Mouse (Mus musculus): ENCODE measurements at regions not wholly inside any gene's neighbourhood (a gene's known extent, or its start where the extent isn't known, plus 50 kb on each side); places are given as distances from the start of the nearest gene placed in this dataset.

DNA sequence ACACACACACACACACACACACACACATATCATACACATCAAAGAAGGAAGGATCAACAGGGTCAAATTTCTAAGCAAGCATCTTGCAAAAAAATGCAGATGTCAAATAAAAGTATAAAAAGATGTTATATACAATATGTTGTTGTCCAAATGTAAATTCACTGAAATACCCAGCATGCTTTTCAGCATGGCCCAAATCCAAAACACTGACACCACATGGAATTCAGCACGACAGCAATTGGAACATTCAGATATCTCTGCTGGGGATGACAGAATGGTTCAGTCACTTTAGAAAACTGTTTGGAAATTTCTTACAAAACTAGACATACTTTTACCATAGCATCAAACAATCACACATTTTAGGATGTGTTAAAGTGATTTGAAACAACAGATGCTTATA, 339.6 kb downstream of the Pdha2 start:
- Histone ChIP-seq H3K4me2 (no peak overlapping the region), H3K27ac (replicated peaks) (no peak overlapping the region), H3K9me3 (no peaks in the 10 kb centered on the region), H3K4me1 (replicated peaks) (no peaks in the 10 kb centered on the region), H3K4me3 (no peak overlapping the region), H3K9ac (no peak overlapping the region), H3K27me3 (no peaks in the 10 kb centered on the region), H3K36me3 (no peaks in the 10 kb centered on the region)
- 83% methylated on average over 1 of the region's 1 CpGs for WGBS
- no peak for ATAC-seq (ENCODE audit: low read depth)

DNA sequence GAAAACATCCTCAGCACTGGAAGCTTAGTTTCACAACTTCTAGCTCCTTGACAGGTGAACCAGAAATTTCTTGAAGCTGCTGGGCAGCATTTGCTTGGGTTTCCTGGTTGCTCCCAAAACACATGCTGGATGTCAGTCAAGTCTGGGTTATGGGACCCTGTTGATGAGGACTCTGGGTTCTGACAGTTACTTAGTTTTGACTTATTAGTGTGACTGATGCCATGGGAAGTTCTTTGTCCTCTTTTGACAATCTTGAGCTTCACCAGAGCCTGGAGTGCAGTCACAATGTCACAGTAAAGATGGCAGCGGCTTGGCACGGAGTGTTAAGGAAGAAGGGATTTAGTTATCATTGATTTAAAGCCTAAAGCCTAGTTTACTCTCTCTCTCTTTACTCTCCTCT, 340.9 kb downstream of the Pdha2 start:
- Histone ChIP-seq H3K4me2 (no peak overlapping the region), H3K4me3 (no peak overlapping the region), H3K36me3 (no peaks in the 10 kb centered on the region), H3K9ac (no peak overlapping the region), H3K27me3 (no peaks in the 10 kb centered on the region), H3K9me3 (no peaks in the 10 kb centered on the region), H3K27ac (replicated peaks) (no peak overlapping the region), H3K4me1 (replicated peaks) (no peaks in the 10 kb centered on the region)
- no peak for ATAC-seq (ENCODE audit: low read depth)
- WGBS = 100% methylated on average over 2 of the region's 2 CpGs

DNA sequence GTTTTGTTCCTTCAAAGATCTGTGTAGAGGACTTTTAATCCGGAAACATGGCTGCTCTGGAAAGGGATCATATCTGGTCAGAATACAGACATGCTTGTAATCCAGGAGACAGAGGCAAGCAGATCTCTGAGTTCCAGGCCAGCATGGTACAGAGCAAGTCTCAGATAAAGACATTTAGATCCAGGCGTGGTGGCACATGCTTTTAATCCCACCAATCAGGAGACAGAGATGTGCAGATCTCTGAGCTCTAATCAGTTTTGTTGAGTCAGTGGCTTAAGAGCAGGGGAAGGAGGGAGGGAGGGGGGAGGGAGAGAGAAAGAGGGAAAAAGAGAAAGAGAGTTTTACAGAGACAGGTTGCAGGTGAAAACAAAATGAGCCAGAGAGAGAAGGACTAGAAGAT, 372.0 kb downstream of the Pdha2 start:
- Histone ChIP-seq H3K27me3 (no peaks in the 10 kb centered on the region), H3K4me2 (no peak overlapping the region), H3K27ac (replicated peaks) (no peak overlapping the region), H3K4me1 (replicated peaks) (no peaks in the 10 kb centered on the region), H3K4me3 (no peak overlapping the region), H3K9ac (no peak overlapping the region), H3K36me3 (no peaks in the 10 kb centered on the region), H3K9me3 (no peaks in the 10 kb centered on the region)
- WGBS = 72% methylated on average over 2 of the region's 2 CpGs
- ATAC-seq (ENCODE audit: low read depth) = no peak

DNA sequence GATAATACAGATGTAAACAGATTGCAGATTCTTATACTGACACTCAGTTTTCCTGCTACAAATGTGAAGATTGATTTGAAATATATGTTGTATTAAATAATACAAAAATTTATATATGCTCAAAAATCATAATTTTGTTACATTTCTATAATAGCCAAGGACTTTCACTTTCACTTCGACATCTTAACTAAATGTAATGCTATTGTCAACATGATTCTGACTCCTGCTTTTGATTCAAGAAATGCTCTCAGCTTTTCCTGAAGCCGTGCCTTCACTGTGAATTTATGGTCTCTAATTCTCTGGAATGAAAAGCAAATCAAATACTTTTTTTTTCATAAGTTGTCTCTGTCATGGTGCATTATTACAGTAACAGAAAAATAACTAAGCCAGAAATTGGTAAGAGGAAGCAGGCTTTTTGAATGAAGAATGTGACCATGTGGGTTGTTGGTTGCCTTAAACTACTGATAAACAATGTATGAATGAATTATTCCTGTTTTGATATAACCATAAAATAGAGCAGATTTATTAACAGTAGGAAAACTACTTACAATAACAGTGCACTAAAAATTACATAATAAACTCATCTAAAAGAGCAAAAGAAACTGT, 374.1 kb downstream of the Pdha2 start:
- Histone ChIP-seq H3K9me3 (no peaks in the 10 kb centered on the region), H3K27ac (replicated peaks) (no peak overlapping the region), H3K4me1 (replicated peaks) (no peaks in the 10 kb centered on the region), H3K36me3 (no peaks in the 10 kb centered on the region), H3K4me2 (no peak overlapping the region), H3K4me3 (no peak overlapping the region), H3K9ac (no peak overlapping the region), H3K27me3 (no peaks in the 10 kb centered on the region)
- WGBS = 67% methylated on average over 2 of the region's 2 CpGs
- no peak for ATAC-seq (ENCODE audit: low read depth)

DNA sequence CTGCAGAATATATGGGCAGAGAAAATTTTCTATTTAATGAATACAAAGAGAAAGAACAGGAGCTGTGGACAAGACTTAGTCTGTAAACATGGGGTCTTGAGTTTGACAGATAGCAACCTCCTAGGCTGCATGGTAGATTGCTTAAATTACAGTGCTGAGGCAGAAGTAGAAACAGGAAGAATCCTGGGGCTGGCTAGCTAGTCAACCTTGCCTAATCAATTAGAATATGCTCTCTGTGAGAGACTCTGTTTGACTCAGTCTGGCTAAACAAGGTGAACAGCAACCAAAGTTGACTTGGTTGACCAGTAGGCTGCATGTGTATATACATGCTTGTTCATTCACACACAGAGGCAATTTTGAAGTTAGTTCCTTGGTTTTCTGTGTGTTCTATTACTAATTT, 390.9 kb downstream of the Pdha2 start:
- Histone ChIP-seq H3K9me3 (no peaks in the 10 kb centered on the region), H3K4me1 (replicated peaks) (no peaks in the 10 kb centered on the region), H3K36me3 (no peaks in the 10 kb centered on the region), H3K4me3 (no peak overlapping the region), H3K27ac (replicated peaks) (no peak overlapping the region), H3K27me3 (no peaks in the 10 kb centered on the region), H3K9ac (no peak overlapping the region), H3K4me2 (no peak overlapping the region)
- no peak for ATAC-seq (ENCODE audit: low read depth)

DNA sequence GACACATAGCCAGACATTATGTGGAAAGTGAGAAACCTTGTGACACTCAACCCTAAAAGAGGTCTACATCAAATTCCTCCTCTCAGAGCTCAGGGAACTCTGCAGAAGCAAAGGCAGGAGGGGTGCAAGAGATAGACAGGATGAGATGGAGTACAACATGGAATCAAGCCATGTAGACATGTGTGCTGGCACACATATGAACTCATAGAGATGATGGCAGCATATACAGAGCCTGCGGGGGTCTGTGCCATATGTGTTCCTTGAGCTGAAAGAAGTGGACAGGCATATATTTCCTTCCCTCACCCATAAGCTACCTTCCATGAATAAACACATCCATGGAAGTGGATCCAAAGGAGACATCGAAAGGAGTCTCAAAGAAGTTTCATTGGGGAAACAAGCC, 406.6 kb downstream of the Pdha2 start:
- ATAC-seq (ENCODE audit: low read depth) = no peak
- Histone ChIP-seq H3K27me3 (no peaks in the 10 kb centered on the region), H3K36me3 (no peaks in the 10 kb centered on the region), H3K9me3 (no peaks in the 10 kb centered on the region), H3K9ac (no peak overlapping the region), H3K27ac (replicated peaks) (no peak overlapping the region), H3K4me3 (no peak overlapping the region), H3K4me2 (no peak overlapping the region), H3K4me1 (replicated peaks) (no peaks in the 10 kb centered on the region)
- WGBS = 95% methylated on average over 2 of the region's 2 CpGs

DNA sequence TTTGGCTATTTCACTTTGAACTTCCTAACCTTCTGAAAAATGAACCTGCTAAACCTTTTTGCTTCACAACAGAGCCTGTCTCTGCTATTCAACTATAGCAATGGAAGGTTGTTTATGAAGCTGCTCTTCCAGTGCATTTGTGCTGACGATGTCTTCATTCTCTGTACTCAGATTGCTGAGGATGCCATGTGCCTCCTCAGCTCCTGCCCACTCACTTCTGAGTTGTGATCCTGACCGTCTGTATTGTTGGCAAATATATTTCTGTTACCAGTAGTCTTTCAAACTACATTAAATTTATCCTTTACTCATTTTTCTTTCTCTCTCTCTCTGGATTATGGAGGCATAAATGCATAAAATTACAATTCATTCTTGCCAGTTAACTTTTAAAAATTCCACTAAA, 419.2 kb downstream of the Pdha2 start:
- no peak for ATAC-seq (ENCODE audit: low read depth)
- H3K9ac ChIP-seq = no peak overlapping the region
- WGBS = 92% methylated on average over 2 of the region's 2 CpGs
- H3K27ac ChIP-seq (replicated peaks) = no peak overlapping the region
- no peaks in the 10 kb centered on the region for H3K27me3 ChIP-seq
- H3K9me3 ChIP-seq = no peaks in the 10 kb centered on the region
- H3K4me1 ChIP-seq (replicated peaks) = no peaks in the 10 kb centered on the region
- no peaks in the 10 kb centered on the region for H3K36me3 ChIP-seq
- no peak overlapping the region for H3K4me3 ChIP-seq
- H3K4me2 ChIP-seq = no peak overlapping the region

DNA sequence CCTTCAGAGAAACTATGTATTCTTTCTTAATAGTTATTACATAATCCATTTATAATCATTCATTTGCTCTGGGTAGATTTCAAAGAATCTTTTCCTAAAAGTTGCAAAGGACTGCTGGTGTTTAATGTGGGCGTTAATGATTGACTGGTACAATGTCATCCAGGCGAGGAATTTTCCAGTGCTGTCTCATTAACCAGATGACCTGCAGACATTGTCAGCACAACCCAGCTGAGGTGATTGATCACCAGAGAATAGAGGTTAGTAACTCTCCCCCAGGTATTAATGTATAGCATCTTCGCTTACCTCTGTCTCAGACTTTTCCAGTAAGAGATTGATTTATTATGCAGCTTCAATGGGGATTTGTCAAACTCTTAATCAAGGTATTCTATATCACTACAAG, 426.5 kb downstream of the Pdha2 start:
- ATAC-seq (ENCODE audit: low read depth) = no peak
- no peaks in the 10 kb centered on the region for H3K27me3 ChIP-seq
- no peaks in the 10 kb centered on the region for H3K36me3 ChIP-seq
- H3K4me2 ChIP-seq = no peak overlapping the region
- no peak overlapping the region for H3K27ac ChIP-seq (replicated peaks)
- WGBS = 72% methylated on average over 3 of the region's 3 CpGs
- no peaks in the 10 kb centered on the region for H3K4me1 ChIP-seq (replicated peaks)
- H3K4me3 ChIP-seq = no peak overlapping the region
- H3K9ac ChIP-seq = no peak overlapping the region
- no peaks in the 10 kb centered on the region for H3K9me3 ChIP-seq

DNA sequence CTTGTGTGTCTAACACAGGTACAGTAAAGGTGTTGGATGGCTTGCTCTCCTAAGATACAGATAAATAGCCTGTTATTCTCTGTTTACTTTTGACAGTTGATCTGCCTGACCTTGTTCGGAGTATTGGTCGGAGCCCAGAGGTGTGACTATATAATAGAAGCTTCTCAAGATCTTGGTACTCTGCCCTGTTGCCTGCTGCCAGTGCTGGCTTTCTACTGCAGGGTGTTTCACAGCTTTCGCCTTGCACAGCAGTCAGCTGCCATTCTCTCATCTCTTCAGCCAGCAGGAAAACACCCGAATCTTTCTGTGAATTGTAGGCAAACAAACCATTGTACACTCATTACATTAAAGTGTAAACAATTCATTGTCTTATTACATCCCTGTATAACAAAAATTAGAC, 452.1 kb downstream of the Pdha2 start:
- Histone ChIP-seq H3K4me2 (no peak overlapping the region), H3K4me1 (replicated peaks) (no peaks in the 10 kb centered on the region), H3K27me3 (no peaks in the 10 kb centered on the region), H3K36me3 (no peaks in the 10 kb centered on the region), H3K9me3 (no peaks in the 10 kb centered on the region), H3K27ac (replicated peaks) (no peak overlapping the region), H3K9ac (no peak overlapping the region), H3K4me3 (no peak overlapping the region)
- WGBS = 82% methylated on average over 4 of the region's 4 CpGs
- ATAC-seq (ENCODE audit: low read depth) = no peak

DNA sequence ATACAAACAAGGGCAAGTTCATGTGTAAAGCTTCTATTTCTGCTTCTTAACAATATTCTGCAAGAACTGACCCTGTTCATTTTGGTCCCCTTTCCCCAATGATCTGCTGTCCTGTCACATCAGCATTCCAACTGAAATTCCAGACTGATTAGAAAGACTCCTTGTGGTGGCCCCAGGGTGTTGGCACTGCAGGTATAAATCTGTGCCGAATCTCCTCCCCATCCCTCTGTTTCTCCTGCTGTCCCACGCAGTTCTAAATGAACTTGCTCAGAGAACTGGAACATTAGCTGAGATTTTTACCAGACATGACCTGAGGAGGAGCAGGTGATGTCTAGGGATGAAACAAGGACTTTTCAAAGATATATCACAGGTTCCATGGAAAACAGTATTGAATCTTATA, 467.7 kb downstream of the Pdha2 start:
- Histone ChIP-seq H3K9me3 (no peaks in the 10 kb centered on the region), H3K4me2 (no peak overlapping the region), H3K4me1 (replicated peaks) (no peaks in the 10 kb centered on the region), H3K27ac (replicated peaks) (no peak overlapping the region), H3K4me3 (no peak overlapping the region), H3K9ac (no peak overlapping the region), H3K27me3 (no peaks in the 10 kb centered on the region), H3K36me3 (no peaks in the 10 kb centered on the region)
- ATAC-seq (ENCODE audit: low read depth) = no peak
- WGBS = 80% methylated on average over 2 of the region's 2 CpGs

DNA sequence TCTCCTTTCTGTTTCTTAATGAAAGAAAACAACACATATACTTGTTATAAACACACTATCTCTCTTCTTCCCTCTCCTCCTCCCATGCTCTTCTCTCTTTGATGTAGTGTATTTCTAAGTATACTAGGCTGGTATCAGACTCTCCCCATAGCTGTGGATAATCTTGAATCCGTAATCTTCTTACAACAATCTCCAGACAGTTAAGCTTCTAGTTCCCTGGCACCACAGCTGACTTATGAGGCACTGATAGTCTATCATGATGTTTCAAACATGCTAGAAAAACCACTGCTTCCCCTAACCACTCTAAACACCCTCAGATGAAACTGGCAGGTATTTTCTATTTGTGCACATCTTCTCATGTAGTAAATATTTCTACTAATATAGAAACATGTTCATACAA, 471.7 kb downstream of the Pdha2 start:
- Histone ChIP-seq H3K27ac (replicated peaks) (no peak overlapping the region), H3K4me3 (no peak overlapping the region), H3K9ac (no peak overlapping the region), H3K4me1 (replicated peaks) (no peaks in the 10 kb centered on the region), H3K9me3 (no peaks in the 10 kb centered on the region), H3K4me2 (no peak overlapping the region), H3K36me3 (no peaks in the 10 kb centered on the region), H3K27me3 (no peaks in the 10 kb centered on the region)
- WGBS = 95% methylated on average over 1 of the region's 1 CpGs
- ATAC-seq (ENCODE audit: low read depth) = no peak

DNA sequence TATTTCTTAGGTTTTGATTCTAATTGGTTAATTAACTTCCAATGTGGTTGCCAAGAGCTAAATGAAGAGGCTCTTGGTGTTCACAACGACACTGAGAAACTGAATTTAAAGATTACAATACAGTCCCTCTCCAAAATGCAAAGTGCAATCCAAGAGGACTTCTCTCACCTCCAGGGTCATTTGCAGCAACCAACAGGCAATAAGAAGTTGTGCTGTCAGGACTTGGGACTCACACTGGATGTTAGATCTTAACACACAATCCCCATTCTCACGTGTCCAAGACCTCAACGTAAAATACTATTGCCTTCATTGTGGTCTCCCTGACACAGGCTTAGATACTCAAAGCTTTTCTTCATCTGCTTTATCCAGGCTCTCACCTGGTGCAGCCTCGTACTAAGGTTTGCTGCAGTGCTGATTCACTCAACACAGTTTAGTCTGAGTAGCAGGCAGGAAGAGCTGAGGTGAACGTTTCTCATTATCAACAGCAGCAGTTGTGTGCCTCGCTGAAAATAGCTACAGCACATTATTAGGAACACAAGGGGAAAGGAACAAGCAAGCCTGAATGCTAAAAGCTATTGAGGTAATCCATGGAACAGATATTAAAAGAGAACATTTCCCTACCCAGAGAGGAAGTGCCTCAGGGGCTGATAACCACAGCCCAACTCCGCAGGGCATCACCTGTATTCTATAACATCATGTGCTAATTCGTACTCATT, 473.3 kb downstream of the Pdha2 start:
- Histone ChIP-seq H3K4me3 (no peak overlapping the region), H3K36me3 (no peaks in the 10 kb centered on the region), H3K27ac (replicated peaks) (no peak overlapping the region), H3K27me3 (no peaks in the 10 kb centered on the region), H3K9ac (no peak overlapping the region), H3K9me3 (no peaks in the 10 kb centered on the region), H3K4me1 (replicated peaks) (no peaks in the 10 kb centered on the region), H3K4me2 (no peak overlapping the region)
- ATAC-seq (ENCODE audit: low read depth) = no peak
- whole genome bisulfite sequencing = 84% methylated on average over 8 of the region's 8 CpGs

DNA sequence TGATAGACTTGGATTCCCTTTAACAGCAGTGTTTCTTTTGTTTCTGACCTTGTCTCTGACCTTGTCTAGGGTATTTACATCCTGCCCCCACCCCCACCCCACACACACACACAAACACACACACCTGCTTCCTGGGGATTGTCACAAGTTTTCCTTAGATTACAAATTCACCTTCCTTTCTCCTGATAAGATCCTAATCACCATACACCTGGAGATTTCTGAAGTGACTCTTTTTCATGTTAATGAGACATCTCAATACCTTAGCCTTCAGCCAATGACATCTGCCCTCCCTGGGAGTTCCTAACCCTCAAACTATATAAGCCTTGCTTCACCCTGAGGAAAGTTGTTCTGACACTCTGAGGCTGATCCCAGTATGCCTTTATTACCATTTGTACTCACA, 495.3 kb downstream of the Pdha2 start:
- Histone ChIP-seq H3K36me3 (no peaks in the 10 kb centered on the region), H3K27me3 (no peaks in the 10 kb centered on the region), H3K9me3 (no peaks in the 10 kb centered on the region), H3K4me3 (no peak overlapping the region), H3K4me2 (no peak overlapping the region), H3K4me1 (replicated peaks) (no peaks in the 10 kb centered on the region), H3K9ac (no peak overlapping the region), H3K27ac (replicated peaks) (no peak overlapping the region)
- no peak for ATAC-seq (ENCODE audit: low read depth)
